In genomic region chr3:138613680-138614079, GRCm38 (mm10) we compare ENCODE assay signal across 12 mouse cellular contexts.
DNase-seq lines count a peak whose midpoint lies in the region; ATAC-seq and TF ChIP-seq lines count a peak whose summit lies in the region.
"Had no signal": no experiment of that assay in that cellular context is flagged by ENCODE, and none has a peak within 500 bp of the region (broad histone marks: within the 10 kb centered on the region; RNA-seq: fewer than 3 reads in every experiment).

No protein-coding gene starts in this region.

- H3K9me3 ChIP-seq in hindbrain, embryonic 16.5 days (ENCODE audit: control insufficient read depth, low read length): no peaks in the 10 kb centered on the region
- H3K9me3 ChIP-seq in hindbrain, postnatal 0 days (ENCODE audit: low read length): no peaks in the 10 kb centered on the region
- H3K9me3 ChIP-seq in stomach, embryonic 15.5 days: no peaks in the 10 kb centered on the region
- no peaks in the 10 kb centered on the region for H3K9me3 ChIP-seq in stomach, postnatal 0 days (ENCODE audit: control insufficient read depth, low read length)
- no peaks in the 10 kb centered on the region for H3K9me3 ChIP-seq in intestine, embryonic 16.5 days (ENCODE audit: control insufficient read depth, low read length)
- H3K9me3 ChIP-seq in neural tube, embryonic 15.5 days (replicated peaks): no peaks in the 10 kb centered on the region

- H3K4me3 ChIP-seq in hindbrain, embryonic 16.5 days (ENCODE audit: low read length): no peak overlapping the region
- H3K4me3 ChIP-seq in hindbrain, postnatal 0 days (ENCODE audit: low read length): no peak overlapping the region
- no peak overlapping the region for H3K4me3 ChIP-seq in stomach, embryonic 15.5 days (replicated peaks)
- no peak overlapping the region for H3K4me3 ChIP-seq in stomach, postnatal 0 days (ENCODE audit: low read depth, low read length)
- no peak overlapping the region for H3K4me3 ChIP-seq in intestine, embryonic 16.5 days (ENCODE audit: low read length)
- no peak overlapping the region for H3K4me3 ChIP-seq in neural tube, embryonic 15.5 days (replicated peaks)
- H3K4me3 ChIP-seq: gastrocnemius, adult 2 months had no signal

- ATAC-seq in hindbrain, embryonic 16.5 days: peak; percentile 37; the same call in 1 of the 2 replicates
- ATAC-seq in hindbrain, postnatal 0 days: no peak
- ATAC-seq in stomach, embryonic 15.5 days (ENCODE audit: insufficient read depth, low FRiP score, low read depth): peak; percentile 48; the same call in 1 of the 2 replicates
- no peak for ATAC-seq in stomach, postnatal 0 days (ENCODE audit: low FRiP score, low TSS enrichment)
- peak; percentile 36; the same call in 1 of the 2 replicates for ATAC-seq in intestine, embryonic 16.5 days
- ATAC-seq in neural tube, embryonic 15.5 days (ENCODE audit: low FRiP score): no peak
- ATAC-seq: lung, postnatal 0 days had no signal

- no peak overlapping the region for H3K27ac ChIP-seq in hindbrain, embryonic 16.5 days (ENCODE audit: low read depth, low read length)
- no peak overlapping the region for H3K27ac ChIP-seq in hindbrain, postnatal 0 days
- H3K27ac ChIP-seq in stomach, embryonic 15.5 days: no peak overlapping the region
- no peak overlapping the region for H3K27ac ChIP-seq in stomach, postnatal 0 days (replicated peaks)
- H3K27ac ChIP-seq in intestine, embryonic 16.5 days (ENCODE audit: low read length): no peak overlapping the region
- H3K27ac ChIP-seq in neural tube, embryonic 15.5 days (replicated peaks): no peak overlapping the region
- H3K27ac ChIP-seq: gastrocnemius, adult 2 months had no signal

- DNase-seq in hindbrain, postnatal 0 days (ENCODE audit: low spot score): no peak
- DNase-seq in stomach, postnatal 0 days (ENCODE audit: low spot score): no peak
- DNase-seq in spleen, postnatal 4 days (ENCODE audit: low spot score in 2 of 2): peak; percentile 58 to 71
- DNase-seq in thymus, postnatal 25 days: no peak
- DNase-seq: gastrocnemius, adult 2 months; kidney, adult 11 months; thymus, adult 2 months had no signal

- no peaks in the 10 kb centered on the region for H3K4me1 ChIP-seq in hindbrain, embryonic 16.5 days (ENCODE audit: control insufficient read depth, insufficient read depth, low read depth, low read length)
- no peaks in the 10 kb centered on the region for H3K4me1 ChIP-seq in hindbrain, postnatal 0 days (ENCODE audit: insufficient read depth, low read length)
- H3K4me1 ChIP-seq in stomach, embryonic 15.5 days: no peaks in the 10 kb centered on the region
- H3K4me1 ChIP-seq in stomach, postnatal 0 days (replicated peaks; ENCODE audit: control insufficient read depth, insufficient read depth): no peaks in the 10 kb centered on the region
- H3K4me1 ChIP-seq in intestine, embryonic 16.5 days (ENCODE audit: control insufficient read depth, insufficient read depth, low read length): peaks cover 5% of the 10 kb centered on the region; the same call in 1 of the 2 replicates
- H3K4me1 ChIP-seq in neural tube, embryonic 15.5 days: peaks cover 10% of the 10 kb centered on the region; the same call in 1 of the 2 replicates

- H3K9ac ChIP-seq in hindbrain, embryonic 16.5 days (ENCODE audit: low read depth, low read length): no peak overlapping the region
- no peak overlapping the region for H3K9ac ChIP-seq in hindbrain, postnatal 0 days (replicated peaks; ENCODE audit: low read length)
- no peak overlapping the region for H3K9ac ChIP-seq in stomach, embryonic 15.5 days
- no peak overlapping the region for H3K9ac ChIP-seq in stomach, postnatal 0 days (ENCODE audit: low read length)
- no peak overlapping the region for H3K9ac ChIP-seq in intestine, embryonic 16.5 days (ENCODE audit: low read depth, low read length)
- H3K9ac ChIP-seq in neural tube, embryonic 15.5 days (replicated peaks): no peak overlapping the region

- H3K4me2 ChIP-seq in hindbrain, embryonic 16.5 days (ENCODE audit: low read length): no peak overlapping the region
- no peak overlapping the region for H3K4me2 ChIP-seq in hindbrain, postnatal 0 days (ENCODE audit: low read depth, low read length)
- no peak overlapping the region for H3K4me2 ChIP-seq in stomach, embryonic 15.5 days
- no peak overlapping the region for H3K4me2 ChIP-seq in stomach, postnatal 0 days (replicated peaks; ENCODE audit: low read depth)
- H3K4me2 ChIP-seq in intestine, embryonic 16.5 days (ENCODE audit: low read depth, low read length): no peak overlapping the region
- H3K4me2 ChIP-seq in neural tube, embryonic 15.5 days: no peak overlapping the region

- TF ChIP-seq EP300 in stomach, postnatal 0 days (optimal IDR thresholded peaks at IDR 0.05): no peak

- 85% methylated on average over 3 of the region's 3 CpGs for WGBS in hindbrain, embryonic 16.5 days
- 86% methylated on average over 3 of the region's 3 CpGs for WGBS in hindbrain, postnatal 0 days
- 83% methylated on average over 3 of the region's 3 CpGs for WGBS in stomach, embryonic 15.5 days
- WGBS in stomach, postnatal 0 days: 84% methylated on average over 3 of the region's 3 CpGs
- WGBS in intestine, embryonic 16.5 days: 77% methylated on average over 3 of the region's 3 CpGs
- WGBS in neural tube, embryonic 15.5 days: 93% methylated on average over 3 of the region's 3 CpGs

- H3K36me3 ChIP-seq in hindbrain, embryonic 16.5 days (ENCODE audit: control insufficient read depth, insufficient read depth, low read length): no peaks in the 10 kb centered on the region
- H3K36me3 ChIP-seq in hindbrain, postnatal 0 days (ENCODE audit: insufficient read depth, low read length): no peaks in the 10 kb centered on the region
- H3K36me3 ChIP-seq in stomach, embryonic 15.5 days: no peaks in the 10 kb centered on the region
- no peaks in the 10 kb centered on the region for H3K36me3 ChIP-seq in stomach, postnatal 0 days (ENCODE audit: control insufficient read depth, insufficient read depth, low read length)
- no peaks in the 10 kb centered on the region for H3K36me3 ChIP-seq in intestine, embryonic 16.5 days (ENCODE audit: control insufficient read depth, insufficient read depth, low read length)
- H3K36me3 ChIP-seq in neural tube, embryonic 15.5 days: no peaks in the 10 kb centered on the region

- H3K27me3 ChIP-seq in hindbrain, embryonic 16.5 days (replicated peaks; ENCODE audit: control insufficient read depth, insufficient read depth, low read length): no peaks in the 10 kb centered on the region
- no peaks in the 10 kb centered on the region for H3K27me3 ChIP-seq in hindbrain, postnatal 0 days (ENCODE audit: insufficient read depth, low read length)
- no peaks in the 10 kb centered on the region for H3K27me3 ChIP-seq in stomach, embryonic 15.5 days (replicated peaks)
- no peaks in the 10 kb centered on the region for H3K27me3 ChIP-seq in stomach, postnatal 0 days (ENCODE audit: control insufficient read depth, insufficient read depth, low read length)
- no peaks in the 10 kb centered on the region for H3K27me3 ChIP-seq in intestine, embryonic 16.5 days (replicated peaks; ENCODE audit: control insufficient read depth, insufficient read depth, low read length)
- H3K27me3 ChIP-seq in neural tube, embryonic 15.5 days (replicated peaks): no peaks in the 10 kb centered on the region

- TF ChIP-seq CTCF in hindbrain, postnatal 0 days (IDR thresholded peaks at IDR 0.05; ENCODE audit: low read depth): no peak
- TF ChIP-seq CTCF in stomach, postnatal 0 days (IDR thresholded peaks at IDR 0.05; ENCODE audit: low read depth): no peak

Comparison
In these comparisons a context has a peak if more than half of its experiments do, and no peak if none do; other contexts are left out.
1. ATAC-seq: peak in hindbrain, embryonic 16.5 days (single experiment), stomach, embryonic 15.5 days (single experiment) and intestine, embryonic 16.5 days (single experiment); none in hindbrain, postnatal 0 days (single experiment), stomach, postnatal 0 days (single experiment) and neural tube, embryonic 15.5 days (single experiment).
2. DNase-seq: peak in spleen, postnatal 4 days (2 of 2); none in hindbrain, postnatal 0 days (single experiment), stomach, postnatal 0 days (single experiment) and thymus, postnatal 25 days (single experiment).